Mouse (Mus musculus): Measurements from ENCODE around the gene Cers6.

The Cers6 gene

DNA sequence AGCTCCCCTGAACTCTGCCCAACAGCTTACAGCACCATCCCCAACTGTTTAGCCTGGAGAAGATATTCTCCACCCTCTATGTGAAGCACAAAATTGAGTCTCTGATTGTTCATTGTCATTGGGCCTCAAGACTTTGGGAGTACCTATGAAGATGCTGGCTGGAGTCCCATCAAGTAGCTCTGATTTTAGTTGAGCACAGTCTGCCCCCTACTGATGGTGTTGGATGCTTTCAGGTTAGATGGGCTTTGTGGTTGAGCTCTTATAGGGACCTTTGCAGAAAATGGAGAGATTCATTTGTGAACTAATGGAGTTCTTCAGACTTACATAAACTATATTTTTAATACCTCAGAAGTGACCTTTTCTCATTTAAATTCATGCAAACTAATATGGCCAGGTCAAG, 200.1 kb downstream of the Cers6 start:
- intact Hi-C loops (cut with DNase I), result no loop called here

DNA sequence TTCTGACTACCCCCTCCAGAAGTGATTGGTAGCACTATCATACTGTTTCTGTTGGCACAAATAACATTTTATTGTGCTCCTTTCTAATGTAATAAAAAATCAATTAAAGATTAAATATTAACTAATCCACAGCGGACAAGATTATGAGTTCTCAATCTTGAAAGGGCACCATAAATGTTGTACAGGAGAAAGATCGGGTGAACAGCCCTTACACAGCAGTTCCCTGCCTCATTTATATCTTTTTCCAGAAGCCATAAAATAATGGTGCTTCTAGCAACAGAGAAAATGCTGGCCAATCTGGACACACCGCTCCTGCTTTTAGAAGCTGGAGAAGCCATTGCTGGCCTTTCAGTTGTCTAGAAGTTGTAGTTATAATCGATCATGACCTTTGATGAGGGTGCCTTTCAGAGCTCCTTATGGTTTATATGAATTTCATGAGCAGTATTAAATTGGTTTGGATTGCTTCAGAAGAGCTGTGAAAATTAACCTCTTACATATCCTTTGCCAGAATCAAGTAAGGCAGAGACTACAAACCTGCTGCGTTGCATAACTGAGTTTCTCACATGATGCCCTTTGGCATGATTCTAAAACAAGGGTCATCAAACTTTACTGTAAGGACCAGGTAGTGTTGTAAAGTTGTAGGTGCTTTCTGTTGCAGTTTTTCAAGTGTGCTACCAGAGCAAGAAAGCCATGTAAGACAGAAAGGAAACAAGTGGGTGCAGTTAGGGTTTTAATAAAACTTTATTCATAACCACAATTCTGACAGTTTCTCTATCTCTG, 200.9 kb downstream of the Cers6 start:
- intact Hi-C loops (cut with DNase I), result no loop called here

DNA sequence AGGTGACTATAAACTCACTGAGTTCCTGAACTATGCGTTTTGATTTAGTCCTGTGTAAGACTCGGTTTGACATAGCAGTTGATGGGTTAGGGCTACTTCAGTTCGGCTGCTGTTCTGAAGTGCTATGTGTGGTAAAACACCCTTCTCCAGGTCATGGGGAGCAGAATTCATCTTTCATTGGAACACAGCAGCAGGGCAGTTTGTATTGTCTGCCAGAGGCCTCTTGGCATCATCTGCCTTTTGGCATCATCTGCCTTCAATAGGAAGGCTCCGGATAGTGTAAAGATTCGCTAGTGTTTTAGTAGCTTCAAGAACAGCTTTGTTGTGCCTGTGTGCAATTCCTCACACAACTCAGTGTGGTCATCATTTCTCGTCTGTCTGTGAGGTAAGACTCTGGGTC, 203.5 kb downstream of the Cers6 start:
- intact Hi-C loops (cut with DNase I), result no loop called here

DNA sequence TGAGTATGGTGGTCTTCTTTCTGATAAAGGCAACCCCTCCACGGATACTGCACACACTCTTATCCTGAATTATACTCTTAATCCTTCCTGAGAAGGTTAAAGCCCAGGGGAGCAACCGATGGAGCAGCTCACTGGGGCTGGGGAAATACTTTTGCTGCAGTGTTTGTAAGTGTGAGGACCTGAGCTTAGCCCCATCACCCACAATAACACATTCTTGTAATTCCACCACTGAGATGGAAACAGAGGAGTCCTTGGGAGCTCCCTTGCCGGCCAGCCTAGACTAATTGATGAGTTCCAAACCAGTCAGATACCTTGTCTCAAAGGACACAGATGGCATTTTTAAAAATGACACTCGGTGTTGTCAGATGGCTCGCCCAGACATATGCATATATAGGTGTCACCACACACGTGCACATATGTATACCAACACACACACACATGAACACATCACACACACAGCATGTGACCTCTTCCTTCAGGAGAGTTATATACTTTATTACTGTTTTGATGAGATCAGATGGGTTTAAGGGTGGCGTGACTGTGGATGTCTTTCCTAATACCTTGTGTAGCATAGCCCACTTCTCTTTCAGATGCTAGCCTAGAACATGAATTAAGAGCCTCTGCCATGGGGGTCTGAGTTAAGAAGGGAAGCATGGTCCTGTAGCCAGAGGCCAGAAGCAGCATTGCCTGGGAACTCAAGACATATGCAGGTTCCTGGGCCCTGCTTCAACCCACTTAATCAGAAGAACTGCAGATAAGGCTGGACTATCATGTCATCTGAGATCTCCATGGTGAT, 210.4 kb downstream of the Cers6 start:
- intact Hi-C loops (cut with DNase I), result no loop called here

DNA sequence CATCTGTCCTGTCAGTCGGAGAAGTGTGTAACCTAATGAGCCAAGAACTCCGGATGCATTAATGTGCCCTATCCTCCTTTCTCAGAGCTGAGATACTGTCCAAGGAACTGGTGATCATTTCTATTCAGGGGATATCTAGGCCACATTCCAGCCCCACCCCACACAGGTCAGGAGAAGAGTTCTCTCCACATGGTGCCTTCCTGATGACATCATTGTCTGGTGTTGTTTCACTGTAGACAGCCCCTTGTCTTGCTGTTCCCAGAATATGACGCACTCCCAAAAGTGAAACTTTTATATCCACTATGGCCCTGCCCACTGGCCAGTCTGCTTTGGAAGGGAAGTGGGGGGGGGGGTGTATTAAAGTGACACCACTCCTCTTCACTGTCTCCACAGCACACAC, 215.9 kb downstream of the Cers6 start:
- intact Hi-C loops (cut with DNase I), result no loop called here

DNA sequence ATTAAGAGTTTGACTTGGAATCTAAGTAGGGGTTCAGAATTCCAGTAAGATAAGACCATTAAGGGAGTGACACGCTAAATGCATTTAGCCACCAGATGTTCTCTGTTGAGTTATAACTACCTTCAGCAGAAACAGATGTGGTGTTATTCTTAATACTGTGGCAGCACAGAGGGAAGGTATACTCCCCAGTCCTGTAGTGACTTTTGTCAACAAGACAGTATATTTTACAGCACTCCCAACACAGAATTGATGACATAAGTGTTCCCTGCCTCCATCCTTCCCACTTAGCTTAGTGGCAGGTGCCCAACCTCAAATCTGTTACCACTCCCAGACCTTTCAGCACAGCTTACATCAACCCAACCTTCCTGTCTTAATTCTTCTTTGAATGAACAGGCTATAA, 219.5 kb downstream of the Cers6 start:
- intact Hi-C loops (cut with DNase I), result no loop called here

DNA sequence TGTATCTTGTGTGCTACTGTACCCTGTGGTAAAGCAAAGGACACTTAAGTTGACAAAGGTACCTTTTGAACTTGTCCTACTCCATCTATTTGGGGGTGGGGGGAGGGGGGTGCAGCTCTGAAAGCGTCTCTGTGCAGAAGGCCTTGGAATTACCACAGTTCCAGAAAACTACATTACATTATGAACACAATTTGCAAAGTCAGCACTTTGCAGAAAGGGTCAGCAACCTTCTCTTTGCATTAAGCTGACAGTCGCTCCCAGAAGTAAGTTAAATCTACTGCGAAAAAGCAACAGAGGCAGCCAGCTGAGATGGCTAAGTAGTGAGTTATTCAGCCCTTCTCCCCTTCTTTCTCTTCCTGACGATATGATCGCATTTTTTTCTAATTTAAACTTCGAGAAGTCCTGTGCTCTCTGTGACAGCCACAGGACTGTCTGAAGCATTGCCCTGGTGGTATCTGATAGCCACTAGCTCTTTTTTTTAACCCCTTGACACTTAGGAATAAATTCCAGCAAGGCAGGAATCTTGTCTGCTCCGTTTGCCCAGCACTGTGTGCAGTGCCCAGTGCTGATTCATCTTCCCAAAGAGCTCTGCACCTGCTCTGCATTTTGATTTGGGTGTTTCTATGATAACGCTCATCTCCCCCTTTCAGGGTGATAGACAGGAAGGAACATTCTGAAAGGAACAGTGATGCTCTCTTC, 221.4 kb downstream of the Cers6 start:
- intact Hi-C loops (cut with DNase I), result no loop called here

DNA sequence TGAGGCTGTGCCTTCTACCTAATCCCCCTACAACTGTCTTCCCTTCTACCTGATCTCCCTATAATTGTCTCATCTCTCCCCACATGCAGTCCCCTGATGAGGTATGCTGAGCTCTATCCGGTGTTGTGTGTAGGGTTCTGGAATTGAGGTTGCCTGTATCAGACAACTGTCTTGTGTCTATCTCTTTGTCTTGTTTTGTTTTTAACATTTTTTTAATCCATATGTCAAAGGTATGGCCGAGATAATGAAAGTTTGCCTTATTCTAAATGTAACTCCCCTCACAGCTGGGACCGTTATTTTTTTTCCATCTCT, 221.9 kb downstream of the Cers6 start:
- intact Hi-C loops (cut with DNase I), result no loop called here

DNA sequence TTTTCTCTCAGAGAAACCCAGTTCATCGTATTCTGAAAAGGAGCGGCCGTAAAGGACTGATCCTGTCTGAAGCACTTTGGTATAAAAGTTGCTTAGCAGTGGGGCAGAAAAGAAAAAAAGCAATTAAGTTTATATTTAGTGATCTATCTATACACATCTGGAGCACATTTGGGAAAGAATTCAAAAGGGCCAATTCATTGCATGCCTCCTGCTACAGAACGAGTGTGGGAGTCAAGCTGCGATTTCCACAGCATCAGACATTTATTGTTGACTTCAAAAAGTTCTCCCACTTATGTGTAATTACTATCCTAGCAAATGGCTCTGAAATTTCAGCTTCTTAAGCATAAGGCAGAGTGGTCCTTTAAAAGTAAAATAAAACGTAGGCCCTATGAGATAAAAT, 223.2 kb downstream of the Cers6 start:
- intact Hi-C loops (cut with DNase I), result no loop called here

DNA sequence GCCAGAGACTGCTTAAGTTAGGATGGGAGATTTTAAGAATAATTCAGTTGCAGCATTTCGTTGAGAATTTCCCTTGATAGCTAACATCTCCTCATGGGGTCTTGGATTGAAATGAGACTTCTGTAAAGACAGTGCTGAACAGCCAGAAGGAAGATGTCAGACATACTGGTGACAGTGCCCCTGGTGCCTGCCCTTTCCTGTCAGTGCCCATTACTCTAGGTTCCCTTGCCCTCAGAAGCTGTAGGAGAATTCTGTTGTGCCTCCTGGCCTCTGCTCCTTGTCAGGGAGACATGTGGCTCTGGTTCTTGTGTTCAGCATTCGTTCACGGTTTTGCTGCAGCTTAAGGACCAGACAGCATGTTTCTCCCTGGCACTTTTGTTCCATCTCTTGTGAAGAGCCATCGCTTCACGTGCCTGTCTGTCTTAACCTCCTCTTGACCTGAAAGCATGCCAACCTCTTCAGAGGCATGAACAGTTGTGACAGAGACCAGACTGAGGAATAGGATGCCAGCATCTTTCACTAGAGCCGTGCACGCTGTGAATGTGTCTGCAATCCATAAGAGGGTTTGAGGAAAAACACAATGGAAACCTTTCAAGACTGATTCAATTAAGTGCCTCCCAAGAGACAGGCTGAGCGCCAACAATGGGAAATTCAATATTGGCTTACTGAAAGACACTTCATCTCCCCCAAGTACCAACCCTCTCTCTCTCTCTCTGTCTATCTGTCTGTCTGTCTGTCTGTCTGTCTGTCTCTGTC, 225.4 kb downstream of the Cers6 start:
- intact Hi-C loops (cut with DNase I), result no loop called here

DNA sequence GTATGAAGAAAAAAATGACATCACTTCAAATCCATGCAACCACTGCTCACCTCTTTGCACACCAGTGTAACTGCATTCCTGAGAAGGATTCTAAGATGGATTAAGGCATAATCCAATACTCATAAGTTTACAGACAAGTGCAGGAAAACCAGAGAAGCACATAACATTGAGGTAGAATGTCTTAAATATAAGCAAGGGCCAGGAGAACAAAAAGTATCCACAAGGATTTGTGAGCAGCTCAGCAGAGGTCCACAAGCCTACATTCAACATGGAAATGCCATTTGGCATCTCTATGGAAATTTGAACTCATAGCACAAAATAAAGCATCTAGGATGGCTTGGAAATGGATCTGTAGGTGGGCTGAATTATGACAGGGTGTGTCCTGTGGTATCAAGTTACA, 234.6 kb downstream of the Cers6 start:
- intact Hi-C loops (cut with DNase I), result no loop called here

DNA sequence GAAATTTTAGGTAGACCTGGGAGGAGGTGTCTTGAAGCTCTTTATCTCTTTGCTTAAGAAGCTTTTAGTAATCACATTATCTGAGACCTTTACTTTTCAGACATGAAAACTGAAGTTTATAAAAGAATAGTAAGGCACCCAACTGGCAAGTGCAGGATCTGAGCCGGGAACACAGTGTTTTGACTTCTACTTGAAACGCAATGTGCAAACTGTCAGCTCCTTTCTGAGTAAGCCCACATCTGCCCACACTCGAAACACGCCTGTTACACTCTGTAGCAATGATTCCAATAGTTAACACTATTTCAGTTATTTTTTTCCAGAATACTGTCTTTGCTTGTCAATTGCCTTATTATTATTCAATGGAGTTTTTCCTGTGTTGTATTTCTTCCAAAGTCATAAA, 235.6 kb downstream of the Cers6 start:
- intact Hi-C loops (cut with DNase I), result no loop called here

DNA sequence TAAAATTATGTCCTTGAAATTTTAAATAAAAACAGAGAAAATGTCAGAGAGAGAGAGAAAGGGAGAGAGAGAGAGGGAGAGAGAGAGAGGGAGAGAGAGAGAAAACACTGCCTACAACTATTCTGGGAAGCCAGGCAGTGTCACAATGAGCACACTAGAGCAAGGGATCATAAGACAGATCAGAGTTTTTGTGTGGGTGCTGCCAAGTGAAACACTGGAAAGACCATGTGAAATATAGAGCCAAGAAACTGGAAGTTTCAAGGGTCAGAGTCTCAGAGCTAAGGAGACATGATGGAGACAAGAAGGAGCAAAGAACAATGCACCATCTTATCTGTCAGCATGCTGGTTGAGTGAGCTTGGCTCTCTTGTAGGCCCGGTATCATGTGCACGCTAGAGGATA, 236.3 kb downstream of the Cers6 start:
- intact Hi-C loops (cut with DNase I), result no loop called here

DNA sequence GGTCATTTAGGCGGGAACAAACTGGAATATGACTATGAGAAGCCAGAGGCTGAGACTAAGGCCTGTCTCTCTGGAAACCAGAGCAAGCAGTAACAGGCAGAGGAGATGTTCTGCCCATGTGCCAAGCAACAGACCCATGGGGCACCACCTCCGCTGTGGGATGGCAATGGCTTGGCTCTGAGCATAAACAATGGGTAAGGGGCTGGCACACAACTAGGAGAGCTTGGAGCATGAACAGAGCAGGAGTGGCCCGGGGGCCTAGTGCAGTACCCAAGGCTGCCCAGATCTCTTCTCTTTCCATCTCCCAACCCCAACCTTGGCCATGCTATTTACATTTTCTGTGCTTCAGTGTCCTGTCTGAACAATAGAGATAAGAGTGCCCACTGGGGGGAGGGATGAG, 237.5 kb downstream of the Cers6 start:
- intact Hi-C loops (cut with DNase I), result no loop called here

DNA sequence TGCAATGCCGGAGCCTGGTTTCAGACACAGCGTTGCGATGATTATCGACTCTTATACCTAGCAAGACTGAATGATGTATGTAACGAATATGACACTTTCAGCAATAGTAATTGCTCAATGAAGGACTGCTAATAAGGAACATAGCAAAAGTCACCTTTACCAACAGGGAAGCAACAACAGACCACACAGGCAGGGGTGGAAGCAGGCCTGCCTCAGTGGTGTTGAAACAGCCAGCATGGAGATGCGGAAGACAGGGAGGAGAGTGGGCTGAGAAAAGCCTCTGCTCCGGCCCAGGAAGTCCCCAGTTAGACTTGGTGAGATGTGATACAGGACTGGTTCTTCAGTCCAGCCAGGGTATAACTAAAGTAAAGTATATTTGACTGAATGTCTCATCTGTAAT, 237.9 kb downstream of the Cers6 start:
- intact Hi-C loops (cut with DNase I), result no loop called here

DNA sequence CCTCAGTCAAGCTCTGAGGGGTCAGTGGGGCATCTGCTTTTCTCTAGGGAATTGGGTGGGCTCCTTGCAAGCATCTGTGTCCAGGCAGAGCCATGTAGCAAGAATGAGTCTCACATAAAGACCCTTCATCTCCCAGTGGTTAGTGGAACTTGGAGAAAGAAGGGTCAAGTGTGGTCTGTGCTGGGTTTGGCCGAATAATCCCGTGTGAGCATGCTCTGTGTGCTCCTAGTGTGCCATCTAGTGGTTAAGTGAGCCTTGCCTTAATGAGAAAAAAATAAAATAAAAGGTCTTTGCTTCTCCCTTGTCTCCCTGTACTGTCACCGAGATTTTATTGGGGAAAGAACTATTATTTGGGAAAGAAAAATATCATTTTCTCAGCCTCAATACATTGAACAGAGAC, 239.5 kb downstream of the Cers6 start:
- intact Hi-C loops (cut with DNase I), result loop anchor here (1.0 to 10.0 kb wide), 2 partner anchors 316 to 324 kb away; no protein-coding TSS in a partner anchor

DNA sequence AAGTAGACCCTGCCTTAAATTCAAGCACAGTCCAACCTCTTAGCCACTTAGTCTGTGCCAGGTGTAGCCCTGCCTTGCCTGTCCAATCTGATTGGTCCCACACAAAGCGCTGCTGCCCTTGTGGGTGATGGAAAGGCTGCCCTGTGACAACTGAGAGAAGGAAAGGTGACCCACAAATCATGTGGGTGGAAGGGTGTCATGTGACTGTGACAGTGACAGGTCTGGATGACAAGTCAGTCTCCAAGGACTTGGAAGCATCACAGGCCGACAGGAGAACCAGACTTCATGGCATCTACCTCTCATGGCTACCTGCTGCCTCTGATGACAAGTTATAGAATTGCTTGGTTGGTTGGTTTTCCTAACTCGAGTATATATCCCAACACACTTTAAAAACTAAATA, 242.3 kb downstream of the Cers6 start:
- intact Hi-C loops (cut with DNase I), result loop anchor here (10.0 kb wide), 1 partner anchor 321 kb away; no protein-coding TSS in a partner anchor

DNA sequence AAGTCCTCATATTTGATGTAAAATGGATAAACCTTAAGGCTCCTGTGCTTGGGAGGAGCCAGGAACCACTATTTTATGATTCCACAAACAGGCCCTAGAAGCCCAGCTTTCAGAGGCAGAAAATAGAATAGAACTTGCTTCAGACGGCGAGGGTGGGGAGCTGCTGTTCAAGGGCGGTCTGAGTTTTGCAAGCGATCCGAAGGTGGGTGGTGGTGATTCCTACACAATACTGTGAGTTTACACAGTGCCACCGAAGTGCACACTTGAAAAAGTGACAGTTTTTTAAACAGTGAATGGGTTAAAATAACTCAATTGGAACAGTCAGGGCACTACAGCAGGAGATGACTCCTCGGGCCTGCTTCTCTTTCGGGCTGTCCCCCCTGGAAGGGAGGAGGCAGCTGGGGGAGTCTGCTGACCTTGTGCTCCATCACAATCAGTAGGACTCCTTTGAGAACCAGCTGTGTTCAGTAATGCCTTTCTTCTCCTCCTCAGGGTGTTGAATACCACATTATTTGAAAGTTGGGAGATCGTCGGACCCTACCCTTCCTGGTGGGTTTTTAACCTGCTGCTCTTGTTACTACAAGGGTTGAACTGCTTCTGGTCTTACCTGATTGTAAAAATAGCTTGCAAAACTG, 243.4 kb downstream of the Cers6 start:
- intact Hi-C loops (cut with DNase I), result loop anchor here (10.0 kb wide), 1 partner anchor 320 kb away; no protein-coding TSS in a partner anchor

DNA sequence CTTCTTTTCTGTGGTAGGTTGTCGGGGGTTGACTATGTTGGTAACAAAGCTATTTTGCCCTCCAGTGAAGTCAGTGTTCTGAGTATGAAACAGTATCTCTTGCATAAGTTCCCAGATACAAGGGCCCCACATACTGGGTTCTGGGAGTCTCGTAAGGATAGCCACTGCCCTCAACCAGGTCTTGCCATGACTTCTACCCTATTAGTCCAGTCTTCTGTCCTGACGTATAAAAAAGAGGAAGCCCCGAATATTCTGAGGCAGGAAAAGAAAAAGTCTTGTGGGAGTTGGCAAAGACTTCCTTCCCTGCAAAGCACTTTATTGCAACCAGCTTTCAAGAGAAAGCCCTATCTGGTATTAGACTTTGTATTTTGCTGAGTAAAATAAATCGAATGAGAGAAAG, 248.0 kb downstream of the Cers6 start:
- intact Hi-C loops (cut with DNase I), result loop anchor here (10.0 kb wide), 1 partner anchor 316 kb away; no protein-coding TSS in a partner anchor

DNA sequence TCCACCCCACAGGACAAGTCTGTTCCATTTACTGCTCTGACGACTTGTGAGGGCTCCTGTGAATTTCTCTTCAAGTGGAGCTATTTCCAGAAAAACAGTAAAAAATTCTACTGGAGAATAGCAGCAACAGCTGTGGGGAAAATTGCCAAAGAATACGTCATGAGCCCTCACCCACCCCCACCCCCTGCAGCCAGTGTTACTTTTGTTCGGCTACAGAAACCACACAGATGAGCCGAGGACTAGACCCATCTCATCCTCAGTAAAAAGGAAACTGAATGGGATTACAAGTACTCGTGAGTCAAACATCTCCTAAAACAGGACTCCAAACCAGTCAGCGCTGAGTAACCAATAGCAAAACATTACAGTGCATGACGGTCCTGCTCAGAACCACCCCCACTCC, 248.5 kb downstream of the Cers6 start:
- intact Hi-C loops (cut with DNase I), result loop anchor here (10.0 kb wide), 1 partner anchor 315 kb away; no protein-coding TSS in a partner anchor

DNA sequence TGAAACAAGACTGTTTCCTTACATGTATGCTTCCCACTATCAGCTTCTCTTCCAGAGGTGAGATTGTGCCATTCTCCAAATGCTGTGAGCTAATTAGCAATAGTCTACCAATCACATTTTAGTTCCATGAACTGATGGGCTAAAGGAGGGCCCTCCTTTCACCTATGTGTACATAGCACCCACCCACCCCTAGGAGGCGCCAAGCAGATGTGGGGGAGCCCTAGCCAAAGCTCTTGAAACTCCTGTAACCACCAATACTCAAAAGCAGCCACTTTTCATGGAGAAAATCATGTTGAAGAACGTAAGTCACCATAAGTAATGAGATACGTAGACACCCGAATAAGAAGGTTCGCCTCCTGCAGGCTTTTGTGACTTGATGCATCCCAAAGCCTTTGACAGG, 251.4 kb downstream of the Cers6 start:
- intact Hi-C loops (cut with DNase I), result no loop called here

Measured in adrenal gland (tissue).